Mouse (Mus musculus) myocyte (in vitro differentiated cells): ENCODE measurements at regions not wholly inside any gene's neighbourhood (a gene's known extent, or its start where the extent isn't known, plus 50 kb on each side); places are given as distances from the start of the nearest gene placed in this dataset.

Experiments used
- H3K27me3 ChIP-seq: one replicate; pipeline ENCODE4 v1.6.1; 2011; ENCODE audit not compliant: control insufficient read depth, insufficient read depth, insufficient read length
- H3K36me3 ChIP-seq: one replicate; pipeline ENCODE4 v1.6.1; 2011; ENCODE audit not compliant: control insufficient read depth, insufficient read depth
- H3K4me2 ChIP-seq: one replicate; pipeline ENCODE4 v1.6.1; 2011; ENCODE audit warnings: low read depth, control low read depth
- H3K4me3 ChIP-seq: one replicate; pipeline ENCODE4 v1.5.1; 2011; ENCODE audit warnings: mild to moderate bottlenecking, control low read depth, moderate library complexity
- H3K79me2 ChIP-seq: one replicate; pipeline ENCODE4 v1.6.1; 2011; ENCODE audit not compliant: control insufficient read depth, insufficient read depth
- H3ac ChIP-seq: one replicate; pipeline ENCODE4 v1.6.1; 2011; ENCODE audit not compliant: control insufficient read depth, insufficient read length
- CEBPB ChIP-seq: IDR thresholded peaks from 2 replicates; pipeline ENCODE4 v1.6.1; 2011; ENCODE audit warnings: mild to moderate bottlenecking, moderate library complexity; ENCODE audit not compliant: poor library complexity, insufficient read depth, severe bottlenecking
- E2F4 ChIP-seq: IDR thresholded peaks from one replicate; pipeline ENCODE4 v1.6.1; 2011; ENCODE audit warnings: mild to moderate bottlenecking, control low read depth, moderate library complexity; ENCODE audit not compliant: insufficient read depth
- MAX ChIP-seq: IDR thresholded peaks from one replicate; pipeline ENCODE4 v1.6.1; 2011; ENCODE audit warnings: low read depth, mild to moderate bottlenecking, control low read depth
- MYOD1 ChIP-seq, 3 experiments: IDR thresholded peaks; one replicate each; pipeline ENCODE4 v1.6.1; 2011; ENCODE audit warnings: control low read depth in 2 of 3, low read depth in 2 of 3, mild to moderate bottlenecking in 2 of 3, moderate library complexity in 1 of 3; ENCODE audit not compliant: insufficient read length in 2 of 3, control insufficient read depth in 1 of 3
- MYOG ChIP-seq, 3 experiments: IDR thresholded peaks; one replicate each; pipeline ENCODE4 v1.6.1; 2011; ENCODE audit warnings: control low read depth in 2 of 3, low read depth in 2 of 3, mild to moderate bottlenecking in 2 of 3; ENCODE audit not compliant: insufficient read length in 2 of 3, control insufficient read depth in 1 of 3, insufficient read depth in 1 of 3
- POLR2A ChIP-seq: IDR thresholded peaks from one replicate; pipeline ENCODE4 v1.6.1; 2011; ENCODE audit warnings: low read depth, mild to moderate bottlenecking, control low read depth, moderate library complexity; ENCODE audit not compliant: insufficient read length
- POLR2AphosphoS2 ChIP-seq: IDR thresholded peaks from one replicate; pipeline ENCODE4 v1.6.1; 2011; ENCODE audit warnings: low read depth, control low read depth; ENCODE audit not compliant: insufficient read length
- REST ChIP-seq: IDR thresholded peaks from one replicate; pipeline ENCODE4 v1.6.1; 2011; ENCODE audit warnings: mild to moderate bottlenecking, control low read depth, moderate library complexity; ENCODE audit not compliant: insufficient read depth, insufficient read length
- SRF ChIP-seq: IDR thresholded peaks from one replicate; pipeline ENCODE4 v1.6.1; 2011; ENCODE audit warnings: low read depth; ENCODE audit not compliant: control insufficient read depth, insufficient read length
- TCF12 ChIP-seq: IDR thresholded peaks from one replicate; pipeline ENCODE4 v1.6.1; 2011; ENCODE audit warnings: mild to moderate bottlenecking, control low read depth; ENCODE audit not compliant: poor library complexity, insufficient read depth, severe bottlenecking
- TCF3 ChIP-seq: IDR thresholded peaks from one replicate; pipeline ENCODE4 v1.6.1; 2011; ENCODE audit warnings: low read depth, control low read depth; ENCODE audit not compliant: insufficient read length
- USF1 ChIP-seq: IDR thresholded peaks from one replicate; pipeline ENCODE4 v1.6.1; 2011; ENCODE audit warnings: low read depth, mild to moderate bottlenecking, control low read depth, moderate library complexity

DNA sequence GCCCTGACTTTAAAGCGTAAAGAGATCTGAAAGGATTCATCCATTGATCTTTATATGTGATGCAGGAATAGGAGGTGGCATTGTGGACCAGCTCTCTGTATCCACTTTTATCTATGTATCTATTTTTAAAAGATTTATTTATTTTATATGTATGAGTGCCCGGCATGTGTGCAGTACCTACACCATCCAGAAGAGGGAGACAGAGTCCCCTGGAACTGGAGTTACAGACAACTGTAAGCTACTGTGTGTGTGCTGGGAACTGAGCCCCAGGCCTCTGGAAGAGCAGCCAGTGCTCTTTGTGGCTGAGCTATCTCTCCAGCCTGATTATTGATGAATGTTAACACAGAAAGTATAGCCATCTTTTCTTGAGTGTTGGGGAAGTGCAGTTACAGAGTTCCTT, 433.9 kb upstream of the Zfp507 start:
- Histone ChIP-seq H3K4me3 (no peak overlapping the region), H3K36me3 (no peaks in the 10 kb centered on the region), H3K4me2 (no peak overlapping the region), H3K79me2 (no peaks in the 10 kb centered on the region), H3ac (no peak overlapping the region), H3K27me3 (no peaks in the 10 kb centered on the region)
- TF ChIP-seq CEBPB (no peak), MYOD1 (IDR thresholded peaks at IDR 0.05; ENCODE audit: control insufficient read depth in 1 of 3, insufficient read length in 2 of 3, low read depth in 2 of 3) (no peak), TCF3 (no peak), REST (no peak), POLR2A (no peak), MYOG (IDR thresholded peaks at IDR 0.05; ENCODE audit: control insufficient read depth in 1 of 3, insufficient read depth in 1 of 3, insufficient read length in 2 of 3, low read depth in 2 of 3) (no peak)

DNA sequence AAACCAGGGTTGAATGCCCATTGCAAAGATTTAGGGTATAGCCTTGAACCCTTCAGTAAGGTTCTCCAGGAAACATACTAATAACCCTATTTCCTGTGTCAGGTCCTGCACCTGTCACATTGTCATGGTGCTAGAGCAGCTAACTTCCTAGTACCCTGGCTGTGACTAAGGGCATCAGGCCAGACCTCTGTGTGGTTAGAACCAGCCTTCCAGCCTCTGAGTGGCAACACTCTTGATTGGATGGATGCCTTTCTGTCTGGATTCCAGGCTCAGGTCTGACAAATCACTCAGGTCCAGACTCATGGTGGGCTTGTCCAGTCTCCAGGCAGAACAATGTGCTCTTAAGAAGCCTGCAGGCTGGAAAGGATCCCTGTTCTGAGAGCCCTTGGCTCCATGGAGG, 426.2 kb upstream of the Zfp507 start:
- no peak overlapping the region for H3K4me3 ChIP-seq
- no peak overlapping the region for H3K4me2 ChIP-seq
- no peaks in the 10 kb centered on the region for H3K27me3 ChIP-seq
- no peaks in the 10 kb centered on the region for H3K36me3 ChIP-seq
- no peaks in the 10 kb centered on the region for H3K79me2 ChIP-seq
- TF ChIP-seq MAX (no peak), TCF12 (no peak), SRF (no peak), USF1 (no peak), CEBPB (no peak), REST (no peak), MYOG (IDR thresholded peaks at IDR 0.05; ENCODE audit: control insufficient read depth in 1 of 3, insufficient read depth in 1 of 3, insufficient read length in 2 of 3, low read depth in 2 of 3) (no peak), POLR2AphosphoS2 (no peak)
- H3ac ChIP-seq = no peak overlapping the region

DNA sequence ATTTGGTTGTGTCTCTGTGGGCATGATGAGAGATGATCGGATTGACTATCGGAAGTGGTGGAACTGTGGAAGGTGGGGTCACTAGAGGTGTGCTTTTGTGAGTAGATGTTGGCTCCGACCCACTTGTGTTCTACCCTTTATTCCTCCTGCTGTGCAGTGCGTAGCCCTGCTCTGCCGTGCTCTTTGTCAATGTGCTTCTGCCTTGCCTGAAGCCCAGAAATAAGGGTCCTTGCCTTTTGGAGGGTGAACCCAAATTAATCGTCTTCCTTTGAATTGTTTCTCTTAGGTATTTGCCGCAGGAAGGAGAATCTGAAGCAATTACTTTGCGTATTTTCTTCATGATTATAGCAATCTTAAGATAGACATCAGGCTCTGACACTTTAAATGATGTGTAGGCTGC, 421.6 kb upstream of the Zfp507 start:
- no peak overlapping the region for H3ac ChIP-seq
- TF ChIP-seq TCF3 (no peak), MAX (no peak), USF1 (no peak), E2F4 (no peak), CEBPB (no peak), TCF12 (no peak), MYOG (IDR thresholded peaks at IDR 0.05; ENCODE audit: control insufficient read depth in 1 of 3, insufficient read depth in 1 of 3, insufficient read length in 2 of 3, low read depth in 2 of 3) (no peak), POLR2AphosphoS2 (no peak), MYOD1 (IDR thresholded peaks at IDR 0.05; ENCODE audit: control insufficient read depth in 1 of 3, insufficient read length in 2 of 3, low read depth in 2 of 3) (no peak), SRF (no peak), POLR2A (no peak), REST (no peak)
- H3K4me3 ChIP-seq = no peak overlapping the region
- no peaks in the 10 kb centered on the region for H3K36me3 ChIP-seq
- H3K4me2 ChIP-seq = no peak overlapping the region
- H3K79me2 ChIP-seq = no peaks in the 10 kb centered on the region
- no peaks in the 10 kb centered on the region for H3K27me3 ChIP-seq

DNA sequence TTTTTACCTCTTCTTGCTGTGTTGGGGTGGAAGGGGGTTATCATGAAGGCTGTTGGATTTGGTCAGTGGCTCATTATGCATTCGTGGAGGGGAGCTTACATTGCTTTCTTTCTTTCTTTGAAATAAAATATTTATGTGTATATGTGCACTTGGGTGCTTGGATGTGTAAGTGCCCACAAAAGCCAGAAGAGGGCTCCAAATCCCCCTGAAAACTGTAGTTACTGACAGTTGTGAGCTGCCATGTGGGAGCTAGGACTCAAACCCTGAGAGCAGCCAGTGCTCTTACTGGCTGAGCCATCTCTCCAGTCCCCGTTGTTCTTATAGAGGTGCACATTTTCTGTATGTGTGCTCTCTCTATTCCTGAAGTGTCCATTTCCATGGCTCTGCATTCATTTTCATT, 415.6 kb upstream of the Zfp507 start:
- H3K4me2 ChIP-seq = no peak overlapping the region
- H3K4me3 ChIP-seq = no peak overlapping the region
- no peaks in the 10 kb centered on the region for H3K36me3 ChIP-seq
- TF ChIP-seq SRF (no peak), CEBPB (no peak), MAX (no peak), E2F4 (no peak), MYOD1 (IDR thresholded peaks at IDR 0.05; ENCODE audit: control insufficient read depth in 1 of 3, insufficient read length in 2 of 3, low read depth in 2 of 3) (no peak), TCF12 (no peak), REST (no peak), TCF3 (no peak), POLR2AphosphoS2 (no peak), POLR2A (no peak), USF1 (no peak), MYOG (IDR thresholded peaks at IDR 0.05; ENCODE audit: control insufficient read depth in 1 of 3, insufficient read depth in 1 of 3, insufficient read length in 2 of 3, low read depth in 2 of 3) (no peak)
- H3ac ChIP-seq = no peak overlapping the region
- no peaks in the 10 kb centered on the region for H3K27me3 ChIP-seq
- no peaks in the 10 kb centered on the region for H3K79me2 ChIP-seq

DNA sequence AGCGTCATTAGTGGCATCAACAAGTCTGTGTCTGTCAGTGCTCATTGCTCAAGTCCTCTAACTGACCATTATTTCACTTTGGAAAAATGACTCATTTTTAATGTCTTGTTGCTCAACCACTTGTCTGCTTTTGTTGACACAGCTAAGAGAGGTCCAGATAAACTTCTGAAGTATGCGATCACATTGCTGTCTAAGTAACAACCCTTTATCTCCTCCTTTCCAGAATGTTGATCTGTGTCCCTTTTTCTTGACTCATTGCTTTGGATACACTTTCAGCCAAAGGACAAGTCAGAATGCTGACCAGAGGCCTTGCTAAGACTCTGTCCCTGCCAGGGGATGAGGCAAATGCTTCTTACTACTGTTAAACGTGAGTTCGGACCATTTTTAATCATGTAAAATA, 407.2 kb upstream of the Zfp507 start:
- Histone ChIP-seq H3K4me3 (no peak overlapping the region), H3K36me3 (no peaks in the 10 kb centered on the region), H3K4me2 (no peak overlapping the region), H3ac (no peak overlapping the region), H3K79me2 (no peaks in the 10 kb centered on the region), H3K27me3 (no peaks in the 10 kb centered on the region)
- TF ChIP-seq POLR2AphosphoS2 (no peak), CEBPB (0 out of 2 replicates have a peak, but pooled peaks have one; percentile 28)
